Mouse (Mus musculus): ENCODE results near the gene Gm45711. TPM values are rescaled to one million over a fixed set of nuclear protein-coding genes. Genes with fewer than 3 reads are reported as not detected.
A peak's percentile ranks its signal among the peaks of the same experiment; 100 is the strongest.

The Gm45711 gene
- polyA plus RNA-seq, 2 experiments: not detected

DNA sequence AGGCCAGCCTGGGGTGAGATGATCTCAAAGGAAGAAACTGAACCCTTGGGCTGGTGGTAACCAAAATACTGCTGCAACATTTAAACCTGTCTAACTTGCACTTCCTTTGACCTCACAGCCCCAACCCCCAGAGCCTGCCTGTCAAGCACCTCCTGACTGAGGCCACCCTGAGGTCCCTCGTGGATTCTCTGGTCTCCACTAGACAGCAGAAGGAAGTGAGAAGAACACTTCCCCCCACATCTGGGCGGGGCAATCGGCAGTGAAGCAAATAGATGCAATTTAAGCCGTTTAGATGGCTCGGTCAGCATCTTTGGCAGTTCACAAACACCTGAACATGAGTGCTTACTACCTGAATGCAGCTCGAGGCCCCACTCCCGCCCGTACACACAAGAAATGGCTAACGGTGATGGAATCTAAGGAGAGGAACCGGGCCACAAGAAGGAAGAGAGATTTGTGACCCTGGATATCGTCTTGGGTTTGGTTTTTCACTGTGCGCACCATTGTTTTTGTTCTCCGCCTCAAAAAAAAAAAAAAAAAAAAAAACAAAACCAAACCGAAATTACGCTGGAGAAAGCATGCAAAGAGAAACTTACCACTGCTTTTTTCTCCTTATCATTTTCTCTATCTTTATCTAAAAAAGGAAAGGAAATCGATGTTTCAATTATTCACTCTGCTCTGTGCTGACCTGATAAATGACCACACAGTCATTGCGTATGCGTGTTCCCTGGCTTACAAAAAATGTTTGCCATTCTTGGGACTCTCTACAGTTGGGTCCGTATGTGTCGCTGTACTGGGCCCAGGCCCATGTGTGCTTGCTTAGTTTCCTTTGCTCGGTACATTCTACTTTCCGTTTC lies 62.6 kb downstream of the Gm45711 start:
- no peaks in the 10 kb centered on the region for H3K27me3 ChIP-seq (ENCODE audit: control insufficient read depth, insufficient read depth, low read length)
- H3K4me1 ChIP-seq (replicated peaks; ENCODE audit: control insufficient read depth in 2 of 2, insufficient read depth in 2 of 2, low read length in 1 of 2): peaks cover 9 to 26% of the 10 kb centered on the region in 2 experiments
- H3K4me3 ChIP-seq (ENCODE audit: insufficient read depth in 1 of 2, low read depth in 2 of 2, low read length in 2 of 2): peak overlapping the region; percentile 76 to 94
- no peak for DNase-seq (ENCODE audit: low read depth in 3 of 3, low spot score in 3 of 3)
- no peak for TF ChIP-seq CTCF (IDR thresholded peaks at IDR 0.05; ENCODE audit: low read depth)
- no peak for TF ChIP-seq EP300 (IDR thresholded peaks at IDR 0.05; ENCODE audit: low read depth)
- H3K27ac ChIP-seq: 0 out of 2 replicates have a peak overlapping the region, but pooled peaks have one; percentile 27
- no peak for ATAC-seq (ENCODE audit: insufficient read depth)
- 31% methylated on average over 22 of the region's 22 CpGs for WGBS (ENCODE audit: insufficient replicate concordance)
- H3K9ac ChIP-seq (replicated peaks): peak overlapping the region; percentile 89
- H3K4me2 ChIP-seq (ENCODE audit: low read depth): peak overlapping the region; percentile 93
- H3K36me3 ChIP-seq (replicated peaks; ENCODE audit: control insufficient read depth, insufficient read depth, low read depth): no peaks in the 10 kb centered on the region
- H3K9me3 ChIP-seq (ENCODE audit: control insufficient read depth, low read length): no peaks in the 10 kb centered on the region

DNA sequence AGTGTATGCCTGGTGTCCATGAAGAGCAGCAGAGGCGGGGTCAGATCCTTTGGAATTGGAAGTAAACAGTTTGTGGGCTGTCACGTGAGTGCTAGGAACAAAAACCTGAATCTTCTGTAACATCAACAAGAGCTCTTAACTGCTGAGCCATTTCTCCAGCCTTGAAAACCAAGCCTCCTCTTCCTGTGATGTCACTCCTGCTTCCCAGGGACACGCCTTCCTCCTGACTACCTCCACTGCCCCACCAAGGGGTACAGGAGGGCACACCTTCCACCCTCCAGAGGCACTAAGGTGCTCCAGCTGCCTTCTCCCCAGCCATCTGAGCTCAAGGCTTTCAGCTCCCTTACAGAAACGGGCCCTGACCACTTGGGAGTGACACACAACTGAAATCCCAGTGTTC lies 63.3 kb downstream of the Gm45711 start:
- Histone ChIP-seq H3K27me3 (ENCODE audit: control insufficient read depth, insufficient read depth, low read length) (no peaks in the 10 kb centered on the region), H3K4me1 (replicated peaks; ENCODE audit: control insufficient read depth in 2 of 2, insufficient read depth in 2 of 2, low read length in 1 of 2) (peaks cover 9 to 27% of the 10 kb centered on the region in 2 experiments), H3K9me3 (ENCODE audit: control insufficient read depth, low read length) (no peaks in the 10 kb centered on the region), H3K4me3 (ENCODE audit: insufficient read depth in 1 of 2, low read depth in 2 of 2, low read length in 2 of 2) (no peak overlapping the region), H3K9ac (replicated peaks) (no peak overlapping the region), H3K4me2 (ENCODE audit: low read depth) (no peak overlapping the region), H3K36me3 (replicated peaks; ENCODE audit: control insufficient read depth, insufficient read depth, low read depth) (no peaks in the 10 kb centered on the region), H3K27ac (no peak overlapping the region)
- TF ChIP-seq CTCF (IDR thresholded peaks at IDR 0.05; ENCODE audit: low read depth) (no peak), EP300 (IDR thresholded peaks at IDR 0.05; ENCODE audit: low read depth) (no peak)
- DNase-seq (ENCODE audit: low read depth in 3 of 3, low spot score in 3 of 3): no peak
- 72% methylated on average over 4 of the region's 4 CpGs for WGBS (ENCODE audit: insufficient replicate concordance)
- no peak for ATAC-seq (ENCODE audit: insufficient read depth)

DNA sequence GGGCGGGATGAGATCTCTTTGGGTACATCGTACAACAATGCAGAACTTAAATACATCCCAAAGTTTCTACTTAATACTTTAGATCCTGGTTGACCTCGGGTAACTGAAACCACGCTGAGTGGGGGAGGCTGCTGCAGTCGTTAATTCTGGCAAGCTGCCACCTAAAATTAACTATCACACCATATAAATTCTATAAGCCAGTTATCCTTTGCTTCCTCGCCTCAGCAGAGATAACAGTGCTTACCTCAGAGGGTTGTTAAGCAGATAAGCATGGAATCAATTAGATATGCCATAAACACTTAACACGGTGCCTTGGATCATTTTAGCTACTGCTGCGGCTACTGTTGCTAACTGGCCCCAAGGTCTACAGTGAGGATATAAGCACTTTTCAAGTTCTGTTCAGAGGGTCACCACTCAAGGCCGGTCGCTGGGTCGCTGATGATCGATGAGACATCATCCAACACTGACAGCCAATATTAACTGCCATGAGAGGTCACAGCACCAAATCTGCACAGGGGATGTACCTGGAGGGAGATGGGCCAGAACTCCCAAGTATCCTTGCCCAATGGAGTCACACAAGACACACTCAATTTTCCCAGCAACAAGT lies 67.7 kb downstream of the Gm45711 start:
- TF ChIP-seq EP300 (IDR thresholded peaks at IDR 0.05; ENCODE audit: low read depth) (no peak), CTCF (IDR thresholded peaks at IDR 0.05; ENCODE audit: low read depth) (no peak)
- DNase-seq (ENCODE audit: low read depth in 3 of 3, low spot score in 3 of 3): no peak
- ATAC-seq (ENCODE audit: insufficient read depth): no peak
- 54% methylated on average over 12 of the region's 12 CpGs for WGBS (ENCODE audit: insufficient replicate concordance)
- Histone ChIP-seq H3K27me3 (ENCODE audit: control insufficient read depth, insufficient read depth, low read length) (no peaks in the 10 kb centered on the region), H3K9me3 (ENCODE audit: control insufficient read depth, low read length) (no peaks in the 10 kb centered on the region), H3K4me3 (ENCODE audit: insufficient read depth in 1 of 2, low read depth in 2 of 2, low read length in 2 of 2) (no peak overlapping the region), H3K9ac (replicated peaks) (no peak overlapping the region), H3K4me1 (replicated peaks; ENCODE audit: control insufficient read depth in 2 of 2, insufficient read depth in 2 of 2, low read length in 1 of 2) (peaks cover 0 to 15% of the 10 kb centered on the region in 2 experiments; a peak in 2 of 4 replicates), H3K27ac (no peak overlapping the region), H3K4me2 (ENCODE audit: low read depth) (no peak overlapping the region), H3K36me3 (replicated peaks; ENCODE audit: control insufficient read depth, insufficient read depth, low read depth) (no peaks in the 10 kb centered on the region)

DNA sequence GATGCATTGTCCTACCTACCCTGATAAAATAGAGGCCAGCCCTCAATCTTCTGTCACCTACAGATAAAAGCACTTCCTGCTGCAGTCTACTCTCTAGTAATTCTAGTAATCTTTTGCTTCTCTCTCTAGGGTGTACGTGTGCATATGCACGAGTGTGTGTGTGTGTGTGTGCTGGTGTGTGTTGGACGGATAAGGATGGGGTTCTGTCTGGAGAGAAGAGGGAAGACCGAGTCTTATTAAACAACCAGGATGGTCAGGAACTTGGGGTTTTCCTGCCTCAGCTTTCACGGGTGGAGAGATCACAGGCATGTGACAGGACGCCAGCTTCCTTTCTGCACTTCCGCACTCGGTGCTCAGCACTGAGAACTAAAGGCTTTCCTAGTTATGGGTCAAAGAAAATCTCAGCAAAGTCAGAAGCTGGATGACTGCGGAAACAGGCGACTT lies 70.4 kb downstream of the Gm45711 start:
- ATAC-seq (ENCODE audit: insufficient read depth): peak; percentile 72
- DNase-seq (ENCODE audit: low read depth in 3 of 3, low spot score in 3 of 3): no peak
- TF ChIP-seq EP300 (IDR thresholded peaks at IDR 0.05; ENCODE audit: low read depth) (no peak), CTCF (IDR thresholded peaks at IDR 0.05; ENCODE audit: low read depth) (no peak)
- WGBS (ENCODE audit: insufficient replicate concordance): 26% methylated on average over 10 of the region's 10 CpGs
- peaks cover 0 to 10% of the 10 kb centered on the region in 2 experiments; a peak in 2 of 4 replicates for H3K4me1 ChIP-seq (replicated peaks; ENCODE audit: control insufficient read depth in 2 of 2, insufficient read depth in 2 of 2, low read length in 1 of 2)
- no peak overlapping the region for H3K4me3 ChIP-seq (ENCODE audit: insufficient read depth in 1 of 2, low read depth in 2 of 2, low read length in 2 of 2)
- no peaks in the 10 kb centered on the region for H3K9me3 ChIP-seq (ENCODE audit: control insufficient read depth, low read length)
- no peaks in the 10 kb centered on the region for H3K27me3 ChIP-seq (ENCODE audit: control insufficient read depth, insufficient read depth, low read length)
- no peaks in the 10 kb centered on the region for H3K36me3 ChIP-seq (replicated peaks; ENCODE audit: control insufficient read depth, insufficient read depth, low read depth)
- H3K9ac ChIP-seq (replicated peaks): no peak overlapping the region
- no peak overlapping the region; the same call in 1 of the 2 replicates for H3K4me2 ChIP-seq (ENCODE audit: low read depth)
- no peak overlapping the region for H3K27ac ChIP-seq

DNA sequence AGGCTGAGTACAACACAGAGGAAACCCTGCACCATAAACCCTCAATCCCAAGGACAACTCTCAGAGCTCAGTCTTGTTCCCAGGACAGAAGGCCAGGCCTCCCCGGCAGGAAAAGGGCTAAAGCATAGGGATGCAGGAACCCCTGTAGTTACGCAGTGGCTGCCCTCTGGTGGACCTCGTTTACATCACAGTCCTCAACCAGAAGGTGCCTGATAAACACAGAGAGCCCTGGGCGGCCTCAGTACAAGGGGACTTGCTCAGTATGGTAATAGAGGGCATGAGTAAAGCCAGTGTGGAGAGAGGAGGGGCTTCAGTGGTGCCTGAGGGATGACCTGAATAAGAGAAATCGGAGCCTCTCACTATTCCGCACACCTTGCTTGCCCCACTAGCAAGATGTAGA lies 75.3 kb downstream of the Gm45711 start:
- no peak for DNase-seq (ENCODE audit: low read depth in 3 of 3, low spot score in 3 of 3)
- WGBS (ENCODE audit: insufficient replicate concordance): 52% methylated on average over 6 of the region's 6 CpGs
- no peaks in the 10 kb centered on the region; the same call in 1 of the 2 replicates for H3K36me3 ChIP-seq (replicated peaks; ENCODE audit: control insufficient read depth, insufficient read depth, low read depth)
- peaks cover 0 to 8% of the 10 kb centered on the region in 2 experiments; a peak in 2 of 4 replicates for H3K4me1 ChIP-seq (replicated peaks; ENCODE audit: control insufficient read depth in 2 of 2, insufficient read depth in 2 of 2, low read length in 1 of 2)
- H3K27ac ChIP-seq: no peak overlapping the region
- TF ChIP-seq CTCF (IDR thresholded peaks at IDR 0.05; ENCODE audit: low read depth): peak; percentile 54
- TF ChIP-seq EP300 (IDR thresholded peaks at IDR 0.05; ENCODE audit: low read depth): no peak
- H3K9ac ChIP-seq (replicated peaks): no peak overlapping the region
- H3K27me3 ChIP-seq (ENCODE audit: control insufficient read depth, insufficient read depth, low read length): no peaks in the 10 kb centered on the region
- H3K4me3 ChIP-seq (ENCODE audit: insufficient read depth in 1 of 2, low read depth in 2 of 2, low read length in 2 of 2): no peak overlapping the region
- H3K4me2 ChIP-seq (ENCODE audit: low read depth): no peak overlapping the region
- no peak for ATAC-seq (ENCODE audit: insufficient read depth)
- no peaks in the 10 kb centered on the region for H3K9me3 ChIP-seq (ENCODE audit: control insufficient read depth, low read length)

Data from liver, embryonic 14.5 days (tissue).